Mouse (Mus musculus) olfactory bulb, adult 2 months (tissue): Measurements from ENCODE around the gene Ptcd2.

Source experiments
- CTCF ChIP-seq: fragments of 200-500 bp; IDR thresholded peaks from 2 replicates; pipeline ENCODE4 v1.5.1; 2012; ENCODE audit warnings: low read depth, mild to moderate bottlenecking, low read length, moderate library complexity; ENCODE audit not compliant: insufficient read depth
- POLR2A ChIP-seq: fragments of 200-500 bp; IDR thresholded peaks from 2 replicates; pipeline ENCODE4 v1.6.1; 2012; ENCODE audit warnings: mild to moderate bottlenecking, low read depth, low read length, moderate library complexity; ENCODE audit not compliant: insufficient read depth

DNA sequence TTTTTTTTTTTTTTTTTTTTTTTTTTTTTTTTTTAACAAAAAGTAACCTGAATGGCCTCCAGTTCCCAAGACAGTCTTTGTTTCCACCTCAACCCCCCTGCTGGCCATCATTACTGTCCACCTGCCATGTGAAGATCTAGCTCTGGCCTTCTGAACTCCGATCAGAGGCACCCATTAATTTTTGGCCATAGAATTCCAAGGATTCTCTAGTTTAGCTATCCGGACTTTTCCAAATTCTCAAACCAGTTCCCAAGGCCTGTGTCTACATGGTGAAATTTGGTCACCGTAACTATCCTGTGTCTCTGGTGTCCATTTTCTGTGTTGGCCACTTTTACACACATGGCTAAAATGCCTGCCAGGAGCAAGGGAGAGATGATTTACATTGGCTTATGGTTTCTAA is 67.0 kb downstream of the Ptcd2 start:
- TF ChIP-seq POLR2A (no peak), CTCF (no peak)
